Mouse (Mus musculus) CD8-positive naive resting alpha-beta T cell, adult 2 months (primary cell): ENCODE results near the gene Tnfaip6.
A peak's percentile ranks its signal among the peaks of the same experiment; 100 is the strongest.

ENCODE experiments used
- DNase-seq, 2 experiments: peaks; one replicate each; pipeline ENCODE4 v3.0.0; 2022; ENCODE audit warnings: low read depth in 2 of 2, low spot score in 2 of 2

Tnfaip6 gene

GRCm38 (mm10) chr2:52050823-52051222 lies 13.0 kb downstream of the Tnfaip6 start:
- DNase-seq, result no peak

GRCm38 (mm10) chr2:52052335-52052734 lies 14.5 kb downstream of the Tnfaip6 start:
- DNase-seq, result no peak

GRCm38 (mm10) chr2:52053502-52053901 lies 15.7 kb downstream of the Tnfaip6 start:
- DNase-seq, result no peak

- DNase-seq, result no peak
These were observed 17.8 kb downstream of the Tnfaip6 start for GRCm38 (mm10) chr2:52055616-52056015.

- no peak for DNase-seq
These were observed 19.3 kb downstream of the Tnfaip6 start for GRCm38 (mm10) chr2:52057099-52057498.

GRCm38 (mm10) chr2:52057681-52058080 lies 19.9 kb downstream of the Tnfaip6 start:
- no peak for DNase-seq

- DNase-seq, result no peak
These were observed 30.8 kb downstream of the Tnfaip6 start for GRCm38 (mm10) chr2:52068641-52069040.

GRCm38 (mm10) chr2:52070816-52071215 lies 33.0 kb downstream of the Tnfaip6 start:
- no peak for DNase-seq

- DNase-seq, result no peak
These were observed 33.6 kb downstream of the Tnfaip6 start for GRCm38 (mm10) chr2:52071241-52071991.

- no peak for DNase-seq
These were observed 34.3 kb downstream of the Tnfaip6 start for GRCm38 (mm10) chr2:52072065-52072490.

- DNase-seq, result peak; percentile 63 to 64
These were observed 34.8 kb downstream of the Tnfaip6 start, which contains the start of gene Rif1 for GRCm38 (mm10) chr2:52072491-52073140. TSS of gene Rif1 (plus strand) at chr2:52072832.

GRCm38 (mm10) chr2:52073141-52073904 lies 35.5 kb downstream of the Tnfaip6 start:
- DNase-seq, result peak; percentile 29 to 34

- no peak for DNase-seq
These were observed 40.9 kb downstream of the Tnfaip6 start for GRCm38 (mm10) chr2:52078666-52079065.

GRCm38 (mm10) chr2:52084013-52084412 lies 46.2 kb downstream of the Tnfaip6 start:
- no peak for DNase-seq

- DNase-seq, result no peak
These were observed 46.8 kb downstream of the Tnfaip6 start for GRCm38 (mm10) chr2:52084571-52084970.
